Mouse (Mus musculus) erythroid progenitor cell, adult 5-6 weeks (primary cell): ENCODE results near the gene Ecd. TPM values are rescaled to one million over a fixed set of nuclear protein-coding genes. Genes with fewer than 3 reads are reported as not detected.

Experiments
- ATAC-seq: replicated peaks from 2 replicates; pipeline ENCODE4 v1.8.0; 2016; ENCODE audit warnings: moderate number of reproducible peaks, mild to moderate bottlenecking, moderate TSS enrichment, inconsistent platforms; ENCODE audit not compliant: poor library complexity, low FRiP score, severe bottlenecking
- total RNA-seq, 2 experiments: library from RNA; stranded (forward) in 1 of 2; stranded (reverse) in 1 of 2; fragments of 150-400 nt in 1 of 2; fragments of 186-747, 209-891 nt in 1 of 2; gene quantifications; 2 replicates each; pipeline versions ENCODE4 v1.2.3 to v1.2.4; 2015 to 2017; ENCODE audit warnings: low replicate concordance in 2 of 2

The Ecd gene
- total RNA-seq (2015; ENCODE audit: low replicate concordance) (13.7 and 15.1 TPM in 2 replicates), total RNA-seq (2017; ENCODE audit: low replicate concordance) (13.1 and 23.3 TPM in 2 replicates)

DNA sequence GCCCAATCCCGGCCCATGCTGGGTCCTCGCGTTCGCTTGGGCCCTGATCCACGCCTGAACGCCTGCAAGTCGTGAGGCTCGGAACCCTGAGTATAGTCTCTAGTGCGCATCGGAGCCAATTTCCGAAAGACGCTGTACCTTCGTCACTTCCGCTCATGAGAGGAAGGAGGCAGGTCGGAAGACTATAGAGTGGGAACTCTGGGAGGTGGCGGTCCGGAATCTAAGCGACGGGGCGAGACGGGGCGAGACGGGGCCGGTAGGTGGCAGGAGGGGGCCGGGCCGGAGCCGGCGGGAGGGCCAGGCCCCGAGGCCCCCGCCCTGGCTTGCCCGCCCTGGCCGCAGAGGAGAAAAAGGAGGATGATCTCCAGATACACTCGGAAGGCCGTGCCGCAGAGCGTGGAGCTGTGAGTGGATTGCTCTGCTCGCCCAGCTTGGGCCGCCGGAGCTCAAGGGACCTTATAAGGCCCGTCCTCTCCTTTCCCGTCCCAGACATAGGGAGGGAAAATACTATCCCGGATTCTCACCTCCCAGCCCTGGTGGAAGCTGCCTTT is at the start of gene Ecd, which contains the start of gene Fam149b:
Ecd (minus strand) TSS at position 131 of the 551 bp plus-strand sequence.
Fam149b (plus strand) TSS at position 172 of the 551 bp plus-strand sequence.
- peak; percentile 98 for ATAC-seq

DNA sequence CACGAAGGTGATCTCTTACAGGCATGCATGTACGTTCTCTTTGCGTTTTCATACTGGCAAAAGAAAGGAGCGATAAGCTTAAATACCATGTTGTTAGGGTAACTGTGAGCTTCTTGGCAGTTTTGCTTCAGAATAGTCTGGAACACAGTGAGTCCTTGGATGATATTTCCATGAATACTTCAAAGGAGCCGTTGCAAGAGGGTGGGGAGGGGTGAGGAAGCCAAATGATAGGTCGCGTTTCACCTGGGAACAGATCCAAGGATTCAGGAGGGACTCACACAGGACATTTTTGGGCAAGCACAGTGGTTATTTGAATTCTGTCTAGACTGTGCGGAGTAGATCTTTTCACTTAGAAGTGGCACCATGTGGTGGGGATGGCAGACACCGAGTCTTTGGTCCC is 49.3 kb upstream of the Ecd start:
- no peak for ATAC-seq

DNA sequence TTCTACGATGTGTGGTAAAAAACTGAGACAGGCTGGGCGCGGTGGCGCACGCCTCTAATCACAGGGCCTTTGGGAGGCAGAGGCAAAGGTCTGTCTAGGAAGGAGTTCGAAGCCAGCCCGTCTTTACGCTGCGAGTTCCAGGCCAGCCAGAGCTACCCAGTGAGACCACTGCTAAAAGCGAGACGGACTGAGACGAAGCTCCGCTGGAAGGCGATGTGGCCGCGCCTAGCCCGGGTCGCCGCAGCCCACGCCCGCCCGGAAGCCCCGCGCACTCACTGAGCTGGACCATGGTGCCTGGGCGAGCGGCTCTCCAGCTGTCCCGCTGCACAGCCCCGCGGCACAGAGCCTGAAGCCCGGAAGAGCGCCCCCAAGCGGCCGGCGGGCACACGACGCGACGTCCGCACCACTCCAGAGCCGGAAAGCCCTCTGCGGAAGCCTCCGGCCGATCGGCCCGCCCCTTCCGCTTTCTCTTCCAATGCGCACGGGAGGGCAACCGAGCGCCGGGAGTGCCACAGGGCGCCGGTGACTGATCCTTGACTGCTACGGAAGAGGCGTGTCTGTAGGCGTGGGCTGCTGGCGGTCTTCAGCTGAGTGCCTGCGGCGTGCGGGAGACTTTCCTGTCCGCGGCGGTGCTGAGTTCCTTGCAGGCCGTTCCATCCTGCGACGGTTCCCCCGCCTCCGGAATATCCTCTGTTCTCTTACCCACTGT is 45.4 kb upstream of the Ecd start, which contains the start of gene Mrps16:
Mrps16 (minus strand) TSS at position 430 of the 709 bp plus-strand sequence.
- ATAC-seq = peak; percentile 94

DNA sequence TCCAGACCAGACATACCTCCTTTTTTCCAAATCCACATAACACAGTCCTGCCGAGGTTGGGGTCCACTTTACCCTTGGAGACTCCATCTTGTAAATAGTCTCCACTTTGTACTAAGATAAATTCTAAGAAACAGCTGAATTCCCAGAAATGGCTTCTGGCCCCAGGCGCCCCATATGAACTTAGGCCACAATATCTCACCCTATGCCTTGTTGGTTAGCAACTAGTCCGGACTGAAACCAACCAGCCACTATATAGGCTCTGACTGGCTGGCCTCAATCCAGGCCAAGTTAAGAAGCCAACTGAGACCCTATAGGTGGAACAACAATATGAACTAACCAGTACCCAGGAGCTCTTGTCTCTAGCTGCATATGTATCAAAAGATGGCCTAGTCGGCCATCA is 44.4 kb upstream of the Ecd start:
- no peak for ATAC-seq

DNA sequence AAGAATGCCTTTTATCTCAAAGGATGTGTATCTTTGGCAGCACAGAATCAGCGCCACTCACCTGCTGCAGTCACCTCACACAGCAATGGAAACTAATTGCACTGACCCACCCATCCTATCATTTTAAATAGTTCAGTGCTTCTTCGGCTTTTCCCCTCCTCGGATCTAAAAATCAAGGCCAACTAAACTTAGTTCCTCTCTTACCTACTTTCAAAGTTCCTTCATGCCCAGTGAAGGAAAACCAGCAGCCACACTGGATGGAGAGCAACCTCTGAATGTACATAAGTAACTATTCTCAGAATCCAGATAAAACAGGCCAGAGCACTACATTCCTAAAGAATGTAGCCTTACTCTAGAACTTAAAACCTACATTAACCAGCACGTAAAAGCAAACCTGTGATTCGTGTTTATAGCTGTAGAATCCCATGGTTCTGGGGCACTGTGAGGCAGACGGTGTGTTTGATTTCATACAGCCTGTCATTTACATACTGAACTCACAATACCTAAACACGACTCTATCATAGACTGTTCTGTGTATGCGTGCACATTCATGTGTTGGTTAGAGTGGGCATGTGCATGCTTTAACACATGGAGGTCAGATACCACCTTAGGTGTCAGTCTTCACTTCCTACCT is 41.6 kb upstream of the Ecd start:
- no peak for ATAC-seq

DNA sequence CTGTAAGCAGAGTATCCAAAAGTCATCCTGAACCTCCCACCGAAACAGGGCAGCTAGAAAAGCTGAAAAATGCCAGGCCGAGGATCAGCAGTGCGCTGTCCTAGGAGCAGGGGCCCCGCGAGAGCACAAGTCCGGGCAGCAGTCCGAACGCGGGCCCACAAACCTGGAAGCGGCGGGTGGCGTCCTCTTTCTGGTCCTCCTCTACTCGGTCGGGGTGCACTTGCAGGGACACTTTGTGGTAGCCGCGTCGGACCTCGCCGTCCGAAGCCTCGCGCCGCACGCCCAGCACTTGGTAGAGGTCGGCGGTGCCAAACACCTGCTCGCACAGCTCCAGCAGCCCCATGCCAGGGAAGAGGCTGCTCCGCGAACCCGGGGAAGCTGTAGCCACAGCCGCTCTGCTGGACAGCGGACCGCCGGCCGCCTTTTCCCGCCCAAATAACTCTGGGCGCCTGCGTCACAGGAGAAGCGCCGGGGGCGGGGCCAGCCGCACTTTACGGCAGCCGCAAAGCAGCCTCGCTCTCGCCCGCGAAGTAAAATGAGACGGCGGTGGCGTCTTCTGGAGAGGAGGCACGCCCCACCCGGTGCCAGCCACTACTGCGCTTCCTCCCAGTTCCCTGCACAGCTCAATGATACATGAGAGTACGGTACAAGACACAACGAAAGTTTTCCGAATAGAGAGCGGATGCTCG is 40.7 kb upstream of the Ecd start, which contains the start of gene Dnajc9:
Dnajc9 (minus strand) TSS at position 470 of the 689 bp plus-strand sequence.
- peak; percentile 73 for ATAC-seq

DNA sequence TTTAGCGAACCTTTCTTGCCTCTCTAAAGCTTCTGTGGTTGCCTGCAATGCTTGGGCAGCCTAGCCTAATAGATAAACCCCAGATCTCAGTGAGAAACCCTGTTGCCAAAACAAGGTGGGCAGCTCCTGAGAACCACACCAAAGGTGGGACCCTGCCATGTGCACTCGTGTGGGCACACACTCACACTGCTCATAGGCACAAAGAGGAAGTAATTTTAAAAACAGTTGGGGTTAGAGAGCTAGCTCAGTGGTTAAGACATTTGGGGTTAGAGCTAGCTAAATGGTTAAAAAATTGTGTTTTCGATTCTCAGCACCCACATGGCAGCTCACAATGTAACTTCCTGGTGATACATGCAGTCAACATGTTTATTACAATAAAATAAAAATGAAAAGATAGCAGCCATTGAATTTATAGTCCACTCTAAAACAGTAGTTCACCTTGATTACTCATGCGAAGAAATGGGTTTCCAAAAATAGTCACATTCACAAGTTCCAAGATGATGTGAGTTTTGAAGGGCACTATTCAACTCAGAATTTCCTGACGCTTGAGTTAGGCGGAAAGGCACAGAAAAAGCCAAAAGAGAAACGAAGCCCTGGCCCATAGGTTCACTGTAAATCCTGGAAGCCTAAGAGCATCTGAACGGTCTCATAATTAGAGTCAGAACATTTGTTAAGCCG is 32.0 kb upstream of the Ecd start:
- no peak for ATAC-seq

DNA sequence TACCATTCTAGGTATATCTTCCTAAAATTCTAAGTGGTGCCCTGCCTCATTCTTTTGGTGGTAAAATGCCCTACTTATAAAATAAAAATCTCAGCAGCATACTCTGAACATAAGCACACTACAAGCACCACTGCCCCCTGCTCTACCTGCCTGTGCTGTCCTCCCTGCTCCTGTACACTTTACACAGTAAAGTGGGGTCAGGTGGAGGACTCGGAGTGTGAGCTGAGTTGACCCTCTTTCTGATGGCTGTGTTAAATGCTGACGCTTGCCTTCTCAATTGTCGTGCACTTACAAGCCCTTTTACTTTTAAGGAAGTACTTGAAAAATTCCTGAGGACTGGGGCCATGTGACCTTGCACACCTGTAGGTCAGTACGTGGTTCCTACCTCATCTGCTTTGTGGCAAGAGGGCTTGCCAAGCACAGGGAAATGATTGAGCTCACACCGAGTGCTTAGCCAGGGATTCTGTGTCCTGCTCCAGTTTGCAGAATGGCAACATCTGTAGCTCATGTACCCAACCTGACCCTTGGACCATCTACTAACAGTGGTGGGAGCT is 31.2 kb upstream of the Ecd start:
- no peak for ATAC-seq

DNA sequence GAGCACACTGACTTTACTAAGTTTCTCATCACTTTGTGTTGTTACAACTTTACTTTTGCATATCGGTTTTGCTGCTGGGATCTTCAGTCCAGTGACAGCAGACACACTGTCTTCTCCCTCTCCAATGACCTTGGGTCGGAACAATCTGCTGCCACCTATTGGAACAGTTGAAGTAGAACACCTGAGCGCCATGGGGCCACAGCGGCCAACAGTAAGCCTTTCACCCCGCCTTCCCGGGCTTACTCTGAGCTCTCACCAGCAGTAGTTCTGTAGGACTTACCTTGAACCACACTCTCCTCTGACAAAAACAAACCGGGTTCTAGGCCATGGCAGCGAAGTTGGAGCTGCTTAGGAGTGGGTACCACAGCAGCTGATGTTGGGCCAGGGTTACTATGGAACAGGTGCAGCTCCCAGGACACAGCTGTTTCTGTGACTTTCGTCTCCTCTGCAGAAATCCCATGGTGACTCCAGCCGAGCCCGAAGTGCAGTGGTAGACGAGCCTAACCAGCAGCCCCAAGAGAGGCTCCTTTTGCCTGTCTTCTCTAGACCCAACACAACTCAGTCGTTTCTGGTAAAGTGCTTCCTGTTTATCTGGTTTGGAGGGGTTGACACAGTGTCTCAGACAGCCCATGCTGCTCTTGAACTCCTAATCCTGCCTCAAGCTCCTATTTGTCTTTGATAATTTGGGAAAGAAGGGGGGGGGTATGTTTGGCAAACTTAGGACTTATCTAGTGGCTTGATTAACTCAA is 30.6 kb upstream of the Ecd start:
- peak; percentile 96 for ATAC-seq

DNA sequence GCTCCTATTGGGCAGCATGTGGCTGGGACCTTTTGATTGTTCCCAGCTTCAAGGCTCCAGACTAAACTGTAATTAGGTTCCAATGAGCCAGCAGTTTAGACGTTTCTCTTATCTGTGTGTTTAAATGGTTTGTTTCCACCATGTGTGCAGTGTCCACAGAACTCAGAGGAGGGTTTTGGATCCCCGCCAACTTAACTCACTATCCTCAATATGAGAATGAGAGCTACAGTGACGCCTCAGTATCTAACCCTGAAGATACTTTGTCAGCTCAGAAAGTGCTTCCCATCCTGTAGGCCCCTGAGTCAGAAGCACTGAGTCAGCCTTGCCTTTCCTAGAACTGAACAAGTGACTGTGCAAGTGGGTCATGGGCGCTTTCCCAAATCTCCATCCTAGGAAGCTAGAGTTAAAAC is 29.2 kb upstream of the Ecd start:
- no peak for ATAC-seq

DNA sequence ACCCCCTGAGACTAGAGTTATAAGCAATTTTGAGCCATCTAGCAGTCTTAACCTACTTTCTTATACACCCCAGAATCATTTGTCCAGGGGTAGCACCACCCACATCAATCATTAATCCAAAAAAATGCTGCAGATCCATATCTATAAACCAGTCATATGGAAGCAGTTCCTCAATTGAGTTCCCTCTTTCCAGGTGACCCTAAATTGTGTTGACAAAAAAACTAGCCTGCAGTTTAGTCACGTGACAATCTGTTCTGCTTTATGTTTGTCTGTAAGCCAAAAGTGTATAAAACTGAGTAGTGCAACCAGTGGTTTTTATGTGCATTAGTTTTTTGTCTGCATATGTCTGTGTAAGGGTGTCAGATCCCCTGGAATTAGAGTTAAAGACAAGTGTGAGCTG is 23.9 kb upstream of the Ecd start:
- ATAC-seq = no peak

DNA sequence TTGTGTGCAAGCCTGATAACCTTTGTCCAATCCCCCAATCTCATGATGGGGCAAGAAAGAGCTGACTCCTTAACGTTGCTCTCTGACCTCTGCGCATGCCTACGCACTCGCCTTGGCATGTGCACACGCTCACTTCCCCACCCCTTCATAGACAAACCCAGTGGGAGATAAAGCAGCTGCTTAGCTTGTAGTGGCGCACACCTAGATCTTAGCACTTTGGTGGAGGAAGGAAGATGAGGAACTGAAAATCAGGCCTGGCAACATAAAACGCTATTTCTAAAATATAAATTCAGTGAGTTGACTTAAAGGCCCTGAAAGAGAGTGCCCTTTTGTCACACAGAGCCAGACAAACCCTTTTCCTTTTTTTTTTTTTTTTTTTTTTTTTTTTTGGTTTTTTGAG is 22.9 kb upstream of the Ecd start:
- ATAC-seq = no peak; the same call in 1 of the 2 replicates

DNA sequence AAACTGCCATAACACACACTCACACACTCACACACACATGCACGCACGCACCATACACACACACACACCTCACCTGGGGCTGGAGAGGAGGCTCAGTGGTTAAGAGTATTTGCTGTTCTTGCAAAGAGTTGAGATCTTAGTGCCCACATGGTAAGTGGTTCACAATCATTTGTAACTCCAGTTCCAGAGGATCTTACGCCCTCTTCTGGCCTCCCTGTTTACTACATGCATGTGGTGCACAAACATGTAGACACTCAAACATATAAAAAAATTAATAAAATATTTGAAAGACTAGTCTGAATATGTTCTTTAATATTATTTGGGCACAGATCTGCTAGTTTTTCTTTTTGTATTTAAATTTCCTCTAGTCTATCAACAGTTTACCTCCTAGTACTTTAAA is 20.4 kb upstream of the Ecd start:
- ATAC-seq = no peak

DNA sequence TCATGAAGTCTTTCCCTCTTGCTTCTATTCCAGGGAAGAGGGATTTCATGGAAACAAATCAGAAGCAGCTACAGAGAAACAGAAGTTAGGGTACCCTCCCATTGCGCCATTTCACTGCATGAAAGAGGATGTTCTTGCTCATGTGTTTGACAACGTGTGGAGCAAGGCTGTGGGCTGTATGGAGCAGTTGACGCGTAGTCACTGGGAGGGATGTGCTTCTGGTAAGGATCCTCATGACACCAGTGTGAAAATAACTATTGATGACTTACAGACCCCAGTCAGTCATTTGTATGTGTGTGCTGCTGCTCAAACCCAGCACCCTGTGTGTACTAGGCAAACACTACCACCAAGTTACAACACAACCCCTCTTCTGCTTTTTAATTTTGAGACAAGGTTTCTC is 15.3 kb upstream of the Ecd start:
- ATAC-seq = no peak

DNA sequence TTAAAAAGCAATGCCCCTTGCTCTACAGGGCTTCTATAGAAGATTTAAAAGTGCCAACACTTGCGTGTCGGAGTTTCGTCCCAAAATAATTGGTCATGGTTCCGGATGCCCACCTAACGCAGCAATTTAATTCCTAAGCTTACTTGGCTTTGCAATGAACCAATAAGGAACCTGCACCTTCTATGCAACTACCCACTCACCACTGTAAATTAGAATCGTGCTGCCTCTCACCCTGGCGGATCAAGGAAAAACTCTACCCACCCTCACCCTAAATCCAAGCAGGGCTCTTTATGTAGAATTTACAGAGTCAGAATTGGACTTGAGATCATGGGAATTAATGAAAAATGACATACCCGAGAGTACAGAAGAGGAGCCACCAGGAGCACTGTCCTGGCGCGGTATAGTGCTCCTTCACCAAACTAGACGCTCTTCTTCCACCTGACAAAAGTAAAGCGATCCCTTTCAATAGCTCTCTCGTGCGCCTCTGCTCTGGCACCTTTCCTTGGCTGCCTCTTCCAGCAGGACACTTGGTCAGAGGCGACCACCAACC is 405 bp downstream of the Ecd start:
- peak; percentile 69 for ATAC-seq

DNA sequence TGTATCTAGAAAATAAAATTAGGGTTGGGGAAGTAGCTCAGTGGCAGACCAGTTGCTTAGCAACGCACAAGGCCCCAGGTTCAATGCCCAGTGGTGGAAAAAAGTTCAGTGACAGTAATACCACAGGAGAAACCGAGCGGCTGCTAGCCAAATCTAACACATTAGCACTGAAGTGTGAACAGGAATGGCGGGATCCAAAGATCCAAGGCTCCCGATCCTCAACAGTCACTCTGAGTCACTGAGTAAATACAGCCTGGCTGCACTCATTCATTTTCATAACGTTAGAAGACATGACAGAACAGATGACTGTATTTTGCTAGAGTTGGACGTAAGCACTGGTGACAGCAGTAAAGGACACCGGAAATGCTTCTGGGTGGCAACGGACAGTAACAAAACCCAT is 2.0 kb downstream of the Ecd start:
- ATAC-seq = no peak

DNA sequence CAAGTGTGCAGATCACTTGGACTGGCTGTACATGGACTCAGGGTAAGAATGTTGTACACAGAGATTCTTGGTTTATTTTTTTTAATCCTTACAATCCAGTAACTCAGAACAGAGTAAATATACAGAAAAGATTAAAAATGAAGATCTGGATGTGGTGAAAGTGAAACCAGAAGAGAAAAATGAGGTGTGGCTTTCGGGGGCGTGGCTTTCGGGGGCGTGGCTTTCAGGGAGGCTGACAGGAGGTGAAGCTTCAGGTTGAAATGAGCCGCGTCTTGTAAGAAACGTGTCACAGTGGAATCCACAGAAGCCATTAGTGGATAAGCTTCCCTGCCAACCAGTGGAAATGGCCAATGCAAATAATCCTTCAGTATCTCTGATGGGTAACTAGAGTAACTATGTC is 7.1 kb downstream of the Ecd start:
- ATAC-seq = peak; percentile 83

DNA sequence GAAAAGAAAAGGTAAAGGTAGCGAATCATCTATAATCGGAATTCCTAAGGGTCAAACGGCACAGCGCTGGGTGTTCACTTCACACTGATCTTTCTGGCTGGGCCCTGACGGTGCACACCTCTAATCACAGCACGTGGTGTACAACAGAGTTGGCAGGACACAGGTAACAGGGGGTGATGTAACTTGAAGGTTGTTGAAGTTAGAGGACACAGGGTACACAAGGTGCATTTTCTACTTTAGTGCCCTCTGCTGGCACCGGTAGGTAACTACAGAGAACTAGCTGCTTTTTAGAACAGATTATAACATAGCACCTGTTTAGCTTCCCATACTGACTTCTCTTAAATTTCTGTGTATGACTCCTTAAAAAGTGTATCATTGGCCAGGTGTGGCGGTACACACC is 7.8 kb downstream of the Ecd start:
- ATAC-seq = peak; percentile 79

DNA sequence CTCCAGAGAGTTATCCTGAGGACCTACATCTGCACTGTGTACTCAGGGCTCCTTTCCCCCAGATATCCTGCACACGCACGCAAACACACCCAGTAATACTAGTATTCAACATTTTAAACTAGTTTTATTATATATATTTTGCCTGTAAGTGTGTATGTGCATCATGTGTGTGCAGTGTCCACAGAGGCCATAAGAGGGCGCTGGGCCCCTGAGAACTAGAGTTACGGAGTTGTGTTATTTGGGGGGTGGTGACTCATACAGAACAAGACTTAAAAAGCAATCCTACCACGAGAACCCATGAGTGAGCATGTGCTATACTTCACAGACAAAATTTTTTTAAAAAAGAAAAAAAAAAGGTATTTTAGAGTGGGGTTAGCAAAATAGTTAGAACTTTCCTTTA is 8.5 kb downstream of the Ecd start:
- no peak for ATAC-seq
